Mouse (Mus musculus) megakaryocyte, embryonic 14.5 days (primary cell): ENCODE measurements around the gene Smap1. TPM values are rescaled to one million over a fixed set of nuclear protein-coding genes. Genes with fewer than 3 reads are reported as not detected.

ENCODE experiments used
- H3K27me3 ChIP-seq: replicated peaks from 2 replicates; pipeline ENCODE3; 2012; ENCODE audit warnings: inconsistent platforms
- H3K36me3 ChIP-seq: replicated peaks from 2 replicates; pipeline ENCODE3; 2012; ENCODE audit warnings: low read length, inconsistent platforms, mixed read lengths
- H3K4me1 ChIP-seq: 2 replicates; pipeline ENCODE4 v1.6.1; 2012; ENCODE audit warnings: inconsistent platforms
- H3K4me3 ChIP-seq: replicated peaks from 2 replicates; pipeline ENCODE3; 2012; ENCODE audit warnings: moderate library complexity, mild to moderate bottlenecking, inconsistent platforms
- H3K9me3 ChIP-seq: 2 replicates; pipeline ENCODE4 v1.6.1; 2012; ENCODE audit warnings: inconsistent platforms
- FLI1 ChIP-seq: IDR thresholded peaks from 2 replicates; pipeline ENCODE4 v1.6.1; 2012; ENCODE audit warnings: low read length, inconsistent platforms, mixed read lengths
- GATA1 ChIP-seq: IDR thresholded peaks from 3 replicates; pipeline ENCODE4 v1.6.1; 2012; ENCODE audit warnings: mixed read lengths, low read length, inconsistent platforms, borderline replicate concordance
- polyA plus RNA-seq: library from polyadenylated mRNA; stranded (reverse); fragments of >175 nt; gene quantifications from 2 replicates; pipeline ENCODE4 v1.2.3, GENCODE M21; 2012; ENCODE audit warnings: low replicate concordance; ENCODE audit not compliant: insufficient read depth

The Smap1 gene
- polyA plus RNA-seq, 1 experiment, result 31.9 TPM

GRCm38 (mm10) chr1:23948778-23949699, 26.9 kb upstream of the Smap1 start:
- Histone ChIP-seq H3K27me3 (no peaks in the 10 kb centered on the region), H3K4me1 (no peaks in the 10 kb centered on the region), H3K36me3 (no peaks in the 10 kb centered on the region), H3K9me3 (peaks cover 15% of the 10 kb centered on the region), H3K4me3 (no peak overlapping the region)
- TF ChIP-seq GATA1 (no peak), FLI1 (no peak)

GRCm38 (mm10) chr1:23948290-23948689, 26.2 kb upstream of the Smap1 start:
- Histone ChIP-seq H3K4me3 (no peak overlapping the region), H3K4me1 (no peaks in the 10 kb centered on the region), H3K9me3 (peaks cover 10% of the 10 kb centered on the region), H3K27me3 (no peaks in the 10 kb centered on the region), H3K36me3 (no peaks in the 10 kb centered on the region)
- TF ChIP-seq GATA1 (no peak), FLI1 (no peak)

GRCm38 (mm10) chr1:23944076-23944475, 22.0 kb upstream of the Smap1 start:
- H3K27me3 ChIP-seq, result no peaks in the 10 kb centered on the region
- H3K9me3 ChIP-seq, result peaks cover 17% of the 10 kb centered on the region
- H3K4me1 ChIP-seq, result no peaks in the 10 kb centered on the region; the same call in 1 of the 2 replicates
- TF ChIP-seq FLI1 (no peak), GATA1 (no peak)
- no peaks in the 10 kb centered on the region for H3K36me3 ChIP-seq
- no peak overlapping the region for H3K4me3 ChIP-seq

- H3K36me3 ChIP-seq, result no peaks in the 10 kb centered on the region
- H3K27me3 ChIP-seq, result no peaks in the 10 kb centered on the region
- H3K9me3 ChIP-seq, result peaks cover 21% of the 10 kb centered on the region
- H3K4me3 ChIP-seq, result no peak overlapping the region
- TF ChIP-seq GATA1 (no peak), FLI1 (no peak)
- H3K4me1 ChIP-seq, result no peaks in the 10 kb centered on the region; the same call in 1 of the 2 replicates
These were observed 21.2 kb upstream of the Smap1 start for GRCm38 (mm10) chr1:23943146-23943940.

- Histone ChIP-seq H3K36me3 (no peaks in the 10 kb centered on the region), H3K4me1 (peaks cover 15% of the 10 kb centered on the region), H3K4me3 (no peak overlapping the region), H3K9me3 (peaks cover 33% of the 10 kb centered on the region), H3K27me3 (no peaks in the 10 kb centered on the region)
- TF ChIP-seq GATA1, result no peak
- TF ChIP-seq FLI1, result no peak
These were observed 13.3 kb upstream of the Smap1 start for GRCm38 (mm10) chr1:23935408-23935762.

- H3K36me3 ChIP-seq, result no peaks in the 10 kb centered on the region
- peaks cover 27% of the 10 kb centered on the region for H3K9me3 ChIP-seq
- H3K27me3 ChIP-seq, result no peaks in the 10 kb centered on the region
- TF ChIP-seq FLI1 (no peak), GATA1 (no peak)
- no peak overlapping the region for H3K4me3 ChIP-seq
- H3K4me1 ChIP-seq, result peaks cover 15% of the 10 kb centered on the region
These were observed 12.7 kb upstream of the Smap1 start for GRCm38 (mm10) chr1:23934669-23935407.

GRCm38 (mm10) chr1:23929410-23929809, 7.3 kb upstream of the Smap1 start:
- H3K4me1 ChIP-seq, result peaks cover 14% of the 10 kb centered on the region
- H3K27me3 ChIP-seq, result no peaks in the 10 kb centered on the region
- peaks cover 36% of the 10 kb centered on the region for H3K9me3 ChIP-seq
- peaks cover 15% of the 10 kb centered on the region for H3K36me3 ChIP-seq
- H3K4me3 ChIP-seq, result no peak overlapping the region
- TF ChIP-seq FLI1 (no peak), GATA1 (no peak)

GRCm38 (mm10) chr1:23928371-23928770, 6.3 kb upstream of the Smap1 start:
- Histone ChIP-seq H3K4me3 (no peak overlapping the region), H3K27me3 (no peaks in the 10 kb centered on the region), H3K36me3 (peaks cover 18% of the 10 kb centered on the region), H3K4me1 (peaks cover 22% of the 10 kb centered on the region), H3K9me3 (peaks cover 36% of the 10 kb centered on the region)
- no peak for TF ChIP-seq GATA1
- no peak for TF ChIP-seq FLI1

- peaks cover 34% of the 10 kb centered on the region for H3K4me1 ChIP-seq
- no peaks in the 10 kb centered on the region for H3K27me3 ChIP-seq
- peaks cover 18% of the 10 kb centered on the region for H3K36me3 ChIP-seq
- H3K4me3 ChIP-seq, result no peak overlapping the region
- peaks cover 36% of the 10 kb centered on the region for H3K9me3 ChIP-seq
- TF ChIP-seq GATA1 (no peak), FLI1 (no peak)
These were observed 1.9 kb upstream of the Smap1 start for GRCm38 (mm10) chr1:23923779-23924708.
